Mouse (Mus musculus) adrenal gland, adult (tissue): ENCODE measurements at regions not wholly inside any gene's neighbourhood (a gene's known extent, or its start where the extent isn't known, plus 50 kb on each side); places are given as distances from the start of the nearest gene placed in this dataset.

Experiments
- DNase-seq, 2 experiments: peaks; one replicate each; pipeline ENCODE4 v3.0.0; 2022 to 2023; ENCODE audit warnings: low spot score in 1 of 2; ENCODE audit not compliant: inconsistent age in 2 of 2

DNA sequence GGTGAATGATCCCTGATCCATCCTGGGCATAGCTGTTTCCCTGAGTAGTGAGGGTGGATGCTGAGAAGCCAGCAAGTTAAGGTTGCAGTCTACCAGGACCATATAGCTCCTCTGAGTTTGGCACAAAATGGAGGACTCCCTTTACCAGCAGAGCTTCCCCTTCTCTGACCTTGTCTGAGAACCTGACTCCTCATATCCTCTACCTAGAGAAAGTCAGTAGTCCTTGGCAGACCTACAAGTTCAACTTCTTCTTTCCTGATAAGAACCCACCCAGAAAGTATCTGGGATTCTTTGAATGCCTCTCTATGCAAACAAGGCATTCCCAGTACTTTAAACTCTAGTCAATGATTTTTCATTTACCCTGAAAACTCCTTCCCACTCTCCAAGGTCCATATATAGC, 193.3 kb upstream of the Egln3 start:
- no peak for DNase-seq

DNA sequence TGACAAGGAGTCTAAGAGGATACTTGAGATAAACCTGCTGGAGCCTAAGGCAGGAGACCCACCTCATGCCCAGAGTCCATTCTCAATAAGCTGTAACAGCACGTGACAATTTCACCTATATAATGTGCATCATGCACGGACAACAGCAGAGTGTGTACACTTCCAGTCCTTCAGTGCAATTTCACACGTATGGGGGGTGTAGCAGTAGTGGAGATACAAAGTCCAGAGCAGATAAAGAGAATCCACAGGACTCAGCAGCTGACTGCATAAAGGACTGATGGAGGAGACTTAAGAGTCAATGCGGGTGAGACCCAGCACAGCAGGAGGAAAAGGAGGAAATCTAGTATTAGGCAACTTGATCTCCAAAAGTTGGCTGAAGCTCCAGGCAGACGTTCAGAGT, 192.7 kb upstream of the Egln3 start:
- no peak for DNase-seq

DNA sequence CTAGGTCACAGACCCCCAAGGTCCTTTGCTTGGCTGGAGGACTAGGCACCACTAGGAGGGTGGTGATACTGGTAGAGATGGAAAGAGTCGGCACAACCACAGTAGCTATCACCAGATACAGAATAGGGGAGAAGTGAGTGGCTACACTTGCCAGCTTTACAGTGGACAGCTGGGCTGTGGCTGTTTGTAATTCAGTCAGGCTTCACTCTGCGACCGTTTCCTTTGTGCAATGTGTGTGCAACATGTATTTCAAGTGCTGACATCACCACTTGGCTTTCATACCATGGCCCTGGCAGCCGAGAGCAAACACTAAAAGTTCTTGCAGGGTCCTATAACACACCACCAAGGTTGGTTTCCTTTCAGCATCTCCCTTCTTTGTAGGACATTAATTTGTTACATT, 181.7 kb upstream of the Egln3 start:
- peak in 1 of 2 experiments; percentile 47 for DNase-seq

DNA sequence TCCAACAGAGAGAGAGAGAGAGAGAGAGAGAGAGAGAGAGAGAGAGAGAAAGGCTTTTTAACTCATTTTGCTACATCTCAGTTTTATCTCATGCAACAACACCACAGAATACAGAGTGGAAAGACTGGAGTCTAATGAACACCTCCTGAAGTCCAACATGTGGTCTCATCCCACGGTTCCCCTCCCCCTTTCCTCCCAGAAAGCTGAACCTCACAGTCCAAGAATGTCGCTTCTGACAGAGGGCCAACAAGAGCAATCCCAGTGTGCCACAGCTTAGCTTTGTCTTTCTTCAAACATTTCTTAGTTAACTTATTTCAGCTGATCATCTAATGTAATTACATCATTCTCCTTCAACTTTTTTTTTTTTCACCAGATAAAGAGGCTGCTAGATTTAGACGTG, 180.5 kb upstream of the Egln3 start:
- DNase-seq = no peak

DNA sequence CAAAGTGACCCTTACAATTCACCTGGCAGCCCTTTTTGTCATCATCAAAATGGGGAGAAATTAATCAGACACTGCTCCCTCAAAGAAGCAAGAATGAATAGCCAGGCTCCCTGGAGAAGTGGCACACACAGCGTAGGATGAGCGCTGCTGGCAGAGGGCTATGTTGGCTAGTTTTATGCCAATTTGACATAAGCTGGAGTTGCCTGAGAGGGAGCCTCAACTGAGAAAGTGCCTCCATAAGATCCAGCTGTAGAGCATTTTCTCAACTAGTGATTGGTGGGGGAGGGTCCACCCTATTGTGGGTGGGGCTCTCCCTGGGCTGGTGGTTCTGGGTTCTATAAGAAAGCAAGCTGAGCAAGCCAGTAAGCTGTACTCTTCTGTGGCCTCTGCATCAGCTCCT, 179.3 kb upstream of the Egln3 start:
- no peak for DNase-seq

DNA sequence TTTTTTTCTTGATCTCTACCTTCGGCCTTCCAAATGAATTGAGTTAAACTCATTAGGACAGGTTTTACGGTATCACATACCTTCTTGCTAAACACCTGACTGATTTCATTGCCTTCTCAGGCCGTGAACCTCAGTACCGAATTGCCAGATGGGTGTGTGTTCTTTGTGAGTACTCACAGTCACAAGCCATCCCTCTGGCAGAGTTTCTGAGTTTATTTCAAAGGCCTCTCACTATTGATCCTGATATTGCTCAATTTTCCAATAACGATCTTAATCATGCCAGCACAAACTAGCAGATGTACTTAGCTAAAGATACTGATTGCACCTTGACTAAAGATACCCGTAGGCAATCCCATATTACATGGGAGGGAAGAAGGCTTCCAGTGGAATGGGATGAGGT, 178.4 kb upstream of the Egln3 start:
- DNase-seq = no peak

DNA sequence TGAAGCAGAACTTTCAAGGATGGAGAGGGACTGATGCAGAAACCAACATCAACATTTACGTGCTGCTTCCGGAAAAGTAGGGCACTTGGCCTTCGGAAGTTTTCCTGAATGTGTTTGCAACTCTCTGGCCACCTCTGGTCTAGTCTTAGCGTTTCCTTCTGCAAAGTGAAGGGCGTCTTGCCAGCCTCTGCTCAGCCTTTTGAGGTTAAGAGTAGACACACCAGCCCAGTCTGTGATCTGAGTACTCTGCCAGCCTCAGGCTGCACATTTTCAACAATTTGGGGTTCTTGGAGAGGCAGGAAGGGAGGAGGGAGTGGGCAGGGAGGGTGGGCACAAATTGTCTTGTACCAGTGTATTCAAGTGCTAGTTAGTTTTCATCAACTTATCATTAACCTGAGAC, 176.7 kb upstream of the Egln3 start:
- no peak for DNase-seq

DNA sequence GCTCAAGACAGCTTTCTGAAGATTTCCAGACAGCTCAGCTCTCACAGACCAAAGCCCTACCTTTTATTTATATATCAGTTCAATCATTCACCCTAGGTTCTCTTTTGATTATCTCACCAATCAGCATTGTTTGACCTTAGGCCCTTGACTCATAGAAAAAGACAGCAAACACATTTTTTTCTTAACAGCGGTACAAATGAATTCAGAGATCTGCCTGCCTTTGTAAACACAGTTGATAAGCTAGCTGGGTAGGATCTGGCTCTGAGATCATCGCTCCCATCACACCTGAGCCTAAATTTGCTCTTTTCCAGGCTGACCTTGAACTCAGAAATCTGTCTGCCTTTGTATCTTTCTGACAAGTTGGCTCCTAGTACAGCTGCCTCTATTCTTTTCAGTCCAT, 174.9 kb upstream of the Egln3 start:
- no peak for DNase-seq

DNA sequence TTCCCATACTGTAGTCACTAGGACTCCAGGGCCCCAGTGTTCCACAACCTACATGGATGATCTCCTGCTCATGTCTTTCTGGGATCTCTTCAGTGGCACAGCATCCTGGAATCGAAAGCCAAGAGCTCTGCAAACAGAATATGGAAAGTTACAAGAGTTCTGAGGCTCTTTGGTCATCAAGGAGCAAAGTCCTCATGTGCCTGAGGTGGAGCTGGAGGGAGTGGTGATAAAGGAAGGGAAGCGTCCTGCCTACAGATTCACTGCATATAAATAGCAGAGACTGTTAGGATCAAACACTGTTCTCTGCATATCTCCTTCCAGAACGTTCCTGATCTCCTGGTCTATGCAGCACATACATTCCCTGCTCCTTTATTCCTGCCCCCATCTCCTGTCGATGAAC, 170.4 kb upstream of the Egln3 start:
- DNase-seq = no peak

DNA sequence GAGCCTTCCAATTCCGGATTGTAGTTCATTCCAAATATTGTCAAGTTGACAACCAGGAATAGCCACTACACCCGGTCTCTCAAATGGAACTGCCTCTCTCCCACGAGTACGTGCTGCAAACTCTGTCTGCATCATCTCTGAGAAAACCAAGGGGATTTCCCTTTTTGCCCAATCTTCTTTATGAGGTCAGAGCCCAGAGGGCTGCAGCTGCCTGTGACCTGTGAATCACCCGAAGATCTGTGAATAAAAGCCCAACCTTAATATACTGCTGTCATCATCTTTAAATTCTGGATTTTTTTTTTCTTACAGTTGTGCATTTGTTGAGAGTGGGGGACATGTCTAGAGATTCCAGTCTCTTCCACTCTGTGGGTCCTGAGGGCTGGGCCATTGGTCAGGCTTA, 165.6 kb upstream of the Egln3 start:
- no peak for DNase-seq

DNA sequence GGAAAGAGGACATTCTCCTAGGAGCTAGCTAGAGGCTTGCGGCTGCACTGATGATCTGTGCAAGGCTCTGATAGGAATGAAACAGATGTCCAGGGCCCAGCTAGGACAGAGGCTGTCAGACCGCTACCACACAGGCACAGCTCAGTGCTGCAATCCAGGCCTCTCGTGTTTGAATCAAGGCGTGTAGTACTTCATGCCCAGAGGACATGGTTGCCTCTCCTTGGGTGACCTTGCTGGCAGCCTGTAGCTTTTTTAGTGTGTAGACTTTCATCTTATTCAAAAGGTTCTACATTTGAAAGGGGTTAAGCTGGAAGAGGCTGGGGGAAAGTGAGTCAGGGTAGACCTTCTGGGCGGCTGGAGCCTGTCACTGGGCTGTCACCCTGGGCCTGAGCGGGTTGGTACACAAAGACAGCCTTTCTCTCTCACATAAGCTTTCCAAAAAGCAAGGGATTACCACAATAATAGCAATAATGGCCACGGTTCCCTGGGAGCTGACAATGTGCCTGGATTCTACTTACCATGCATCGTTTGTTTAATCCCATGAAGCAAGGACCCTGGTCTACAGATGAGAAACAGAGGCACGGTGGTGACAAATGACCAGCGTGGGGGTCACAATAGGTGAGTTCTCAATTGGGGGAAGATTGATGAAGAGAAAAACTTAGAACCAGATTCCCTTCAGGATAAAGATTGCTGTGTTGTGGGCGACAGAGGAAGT, 160.9 kb upstream of the Egln3 start:
- DNase-seq = no peak

DNA sequence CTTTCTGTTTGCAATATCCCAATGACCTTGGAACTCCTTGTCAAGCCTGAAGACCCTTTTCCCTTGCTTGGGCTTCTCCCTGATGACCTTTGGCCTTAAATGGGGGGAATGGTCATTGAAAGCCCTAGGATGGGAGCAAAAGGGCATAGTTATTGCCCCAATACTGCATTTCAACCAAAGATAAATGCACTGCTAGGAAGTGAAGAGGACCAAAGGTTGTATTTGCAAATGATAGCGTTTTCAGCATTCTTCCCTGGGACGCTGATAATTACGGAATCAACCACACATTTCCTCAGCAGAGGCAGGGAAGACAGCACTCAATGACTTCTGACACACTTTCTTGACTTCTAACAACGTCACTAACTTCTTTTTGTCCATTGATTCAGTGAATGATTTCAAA, 158.1 kb upstream of the Egln3 start:
- DNase-seq = no peak

DNA sequence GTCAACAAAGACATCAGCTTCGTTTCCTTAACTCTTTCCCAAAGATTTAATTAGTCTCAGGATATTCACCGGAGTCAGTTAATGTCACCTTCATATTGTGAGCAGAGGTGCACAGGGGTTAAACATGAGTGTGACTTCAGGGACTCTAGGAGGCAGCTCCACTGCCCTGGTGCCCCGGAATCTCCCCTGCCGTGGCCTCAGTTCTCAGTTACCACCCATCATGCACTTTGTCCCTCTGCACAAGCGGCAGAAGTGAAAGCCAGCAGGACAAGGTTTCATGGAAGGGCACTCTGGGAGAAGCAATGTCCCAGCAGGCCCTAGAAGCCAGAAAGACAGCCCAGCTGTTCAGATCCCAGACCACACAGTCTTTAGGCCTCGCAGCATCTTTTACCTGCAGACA, 150.5 kb upstream of the Egln3 start:
- no peak for DNase-seq

DNA sequence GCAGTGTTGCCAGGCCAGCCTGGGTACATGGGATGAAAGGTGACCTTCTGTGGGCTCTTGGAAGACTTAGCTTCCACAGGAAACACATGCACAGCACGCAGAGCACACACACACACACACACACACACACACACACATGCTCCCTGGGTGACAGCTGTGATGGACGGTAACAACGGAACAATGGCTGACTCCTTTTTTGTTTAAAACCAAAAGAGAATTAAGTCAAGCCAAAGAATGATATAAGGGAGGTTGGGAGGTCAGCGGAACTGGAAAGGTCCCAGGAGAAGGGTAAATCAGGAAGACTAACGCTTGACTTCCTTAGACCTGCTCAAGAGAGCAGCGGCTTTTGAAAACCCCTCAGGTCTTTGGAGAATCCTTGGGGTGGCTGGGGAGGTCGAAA, 150.0 kb upstream of the Egln3 start:
- peak; percentile 7 to 35 for DNase-seq

DNA sequence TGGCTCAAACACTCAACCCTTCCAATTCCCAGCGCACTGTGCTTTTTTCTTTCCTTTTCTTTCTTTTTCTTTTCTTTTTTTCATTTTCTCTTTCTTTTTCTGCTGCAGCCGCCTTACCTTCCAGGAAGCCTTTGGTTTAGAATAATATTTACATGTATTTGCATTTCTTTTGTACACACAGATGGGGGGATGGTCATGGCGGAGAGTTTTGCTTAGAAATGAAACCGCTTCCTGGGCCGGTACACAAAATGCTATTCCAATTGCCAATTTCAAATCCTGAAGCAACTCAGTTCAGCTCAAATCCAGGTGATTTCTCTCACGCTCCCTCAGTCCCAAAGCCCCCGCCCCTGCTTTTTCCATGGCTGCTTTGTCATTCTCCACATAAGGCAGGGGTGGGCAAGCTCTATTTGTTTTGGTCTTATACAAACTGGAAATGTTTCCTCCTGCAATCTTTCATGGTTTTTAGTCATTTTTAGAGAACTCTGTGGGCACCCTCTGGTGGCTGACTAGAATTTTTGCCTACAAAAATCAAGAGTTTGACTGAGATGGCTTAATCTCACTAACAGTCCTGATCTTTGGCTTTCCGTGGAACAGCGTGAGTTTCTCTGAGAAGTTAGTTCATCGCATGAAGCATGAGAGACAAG, 149.4 kb upstream of the Egln3 start:
- DNase-seq = peak in 1 of 2 experiments; percentile 41

DNA sequence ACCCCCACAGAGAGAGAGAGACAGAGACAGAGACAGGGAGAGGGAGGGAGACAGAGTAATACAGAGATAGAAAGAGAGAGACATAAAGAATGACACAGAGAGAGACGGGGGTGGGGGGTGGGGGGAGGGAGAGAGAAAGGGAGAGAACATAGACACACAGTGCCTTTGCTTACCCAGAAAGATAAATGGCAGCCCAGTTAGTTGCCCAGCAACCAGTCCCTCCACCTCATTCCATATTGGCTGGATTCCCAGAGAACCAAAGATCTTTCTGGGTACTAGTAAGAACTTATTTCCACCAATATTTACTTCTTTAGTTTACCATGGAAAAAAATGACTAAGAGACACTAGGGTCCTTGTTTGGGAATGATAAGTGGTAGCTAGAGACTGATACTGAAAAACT, 146.6 kb upstream of the Egln3 start:
- DNase-seq = peak in 1 of 2 experiments; percentile 33

DNA sequence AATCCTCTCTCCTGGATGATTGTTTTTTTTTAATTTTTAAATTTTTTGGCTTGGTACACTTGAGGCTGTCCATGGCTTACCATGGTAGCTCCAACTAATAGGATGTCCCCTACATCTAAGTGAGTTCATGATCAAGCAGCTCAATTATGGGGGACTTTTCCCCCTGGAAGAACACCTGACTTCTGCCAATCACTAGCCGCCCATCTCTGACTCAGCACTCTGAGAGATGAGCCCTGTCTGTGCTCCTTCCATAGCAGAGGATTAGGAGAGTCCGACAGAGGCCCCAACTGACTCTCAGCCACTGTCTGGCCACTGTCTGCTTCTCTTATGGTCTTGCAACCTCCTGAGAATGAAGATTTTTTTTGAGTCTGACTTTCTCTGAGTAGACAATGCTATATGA, 145.7 kb upstream of the Egln3 start:
- DNase-seq = no peak

DNA sequence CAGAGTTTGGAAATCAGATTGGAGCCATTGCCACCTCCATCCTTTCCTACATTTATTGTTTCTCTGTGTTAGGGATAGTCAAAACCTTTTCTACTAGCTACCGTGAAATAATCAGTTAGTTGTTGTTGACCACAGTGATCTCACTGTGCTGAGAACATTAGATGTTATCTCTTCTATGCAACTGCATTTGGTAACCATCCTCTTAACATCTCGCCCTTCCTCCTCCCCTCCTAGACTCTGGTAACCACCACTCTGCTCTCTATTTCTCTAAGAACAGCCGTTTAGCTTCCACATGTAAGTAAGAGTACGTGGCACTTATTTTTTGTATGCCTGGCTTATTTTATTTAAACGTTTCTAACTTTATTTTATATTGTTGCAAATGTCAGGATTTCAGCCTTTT, 139.8 kb upstream of the Egln3 start:
- DNase-seq = no peak

DNA sequence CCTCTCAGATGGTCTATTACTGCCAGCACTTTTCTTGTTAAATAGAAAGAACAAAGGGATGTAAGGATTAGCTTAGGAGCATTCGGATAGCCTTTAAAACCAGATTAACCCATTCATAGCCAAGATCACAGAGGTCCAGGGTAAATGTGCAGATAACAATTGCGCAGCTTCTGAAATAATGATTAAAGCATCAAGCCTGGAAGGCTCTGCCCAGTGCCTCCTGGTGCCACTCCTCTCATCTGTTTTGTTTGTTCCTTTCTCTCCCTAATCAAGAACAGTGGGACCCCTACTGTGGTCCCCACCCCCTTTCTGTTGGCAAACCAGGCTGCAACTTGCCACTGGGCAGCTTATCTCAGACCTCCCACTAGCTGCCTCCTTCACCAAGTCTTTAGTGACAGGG, 131.8 kb upstream of the Egln3 start:
- no peak for DNase-seq

DNA sequence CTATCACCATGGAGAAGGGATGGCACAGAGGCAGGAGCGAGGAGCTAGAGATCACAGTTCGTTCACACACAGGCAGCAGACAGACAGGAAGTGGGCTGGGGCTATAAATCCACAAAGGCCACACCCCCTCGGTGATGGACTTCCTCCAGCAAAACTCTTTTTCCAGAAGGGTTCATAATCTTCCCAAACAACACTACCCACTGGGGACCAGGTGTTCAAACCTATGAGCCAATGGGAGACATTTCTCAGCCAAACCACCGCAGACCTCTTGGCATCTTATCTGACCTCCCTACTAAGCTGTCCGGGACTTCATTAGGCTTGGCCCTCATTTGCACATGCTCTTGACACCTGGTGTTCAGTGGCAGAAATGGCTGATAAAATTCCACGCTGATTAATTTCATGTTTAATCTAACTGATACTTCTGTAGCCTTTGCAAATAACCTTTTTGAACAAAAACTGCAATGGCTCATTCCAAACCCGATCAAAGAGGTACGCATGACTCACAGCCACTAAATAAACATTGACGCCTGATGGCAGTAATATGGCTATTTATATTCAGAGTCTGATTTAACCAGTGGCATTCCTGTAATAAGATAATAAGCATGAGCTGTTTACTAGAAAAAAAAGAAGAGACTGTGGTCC, 131.0 kb upstream of the Egln3 start:
- DNase-seq = no peak

DNA sequence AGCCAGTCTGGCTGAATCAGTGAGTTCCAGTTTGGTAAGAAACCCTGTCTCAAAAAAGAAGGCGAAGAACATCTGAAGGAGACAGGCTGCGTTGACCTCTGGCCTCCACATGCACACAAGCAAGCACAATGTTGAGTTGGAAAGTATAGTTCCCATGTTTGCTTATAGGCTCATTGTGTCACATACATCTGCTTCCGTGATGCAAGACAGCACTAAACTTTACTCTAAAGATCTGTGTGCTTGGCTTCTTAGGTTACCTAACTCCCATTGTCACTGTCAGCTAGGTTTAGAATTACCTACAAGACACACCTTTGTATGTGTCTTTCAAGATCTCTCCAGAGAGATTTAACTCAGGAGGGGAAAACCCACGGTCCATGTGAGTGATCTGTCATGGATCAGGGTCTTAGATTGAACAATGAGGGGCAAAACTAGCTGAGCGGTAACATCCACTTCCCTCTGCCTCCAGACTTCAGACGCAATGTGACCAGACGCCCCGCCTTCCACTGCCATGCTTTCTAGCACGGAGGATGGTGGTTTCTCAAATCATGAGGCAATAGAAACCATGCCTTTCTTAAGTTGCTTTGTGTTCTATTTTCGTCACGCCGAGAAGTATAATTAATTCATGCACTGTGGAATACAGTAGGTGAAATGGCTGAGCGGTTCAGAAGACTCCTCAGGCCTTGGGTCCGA, 130.1 kb upstream of the Egln3 start:
- DNase-seq = no peak

DNA sequence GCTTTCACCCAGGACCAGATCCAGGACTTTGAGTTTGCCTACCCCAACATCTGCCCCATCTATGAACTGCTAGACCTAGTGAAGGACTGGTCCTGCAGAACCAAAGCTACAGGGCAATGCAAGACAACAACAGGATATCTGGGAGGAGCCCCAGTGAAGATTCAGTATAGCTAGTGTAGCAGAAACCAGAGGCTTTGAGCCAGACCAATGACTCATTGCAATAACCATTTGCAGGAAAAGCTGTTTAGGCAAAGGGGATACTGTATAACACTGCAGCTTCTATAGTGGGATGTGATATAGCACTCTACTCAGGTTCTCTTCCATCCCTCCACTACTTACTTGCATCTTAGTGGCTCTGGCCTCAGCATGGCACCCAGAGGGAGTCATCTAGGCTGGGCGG, 123.8 kb upstream of the Egln3 start:
- no peak for DNase-seq
